Mouse (Mus musculus): ENCODE results near the gene 4921517D22Rik. TPM values are rescaled to one million over a fixed set of nuclear protein-coding genes. Genes with fewer than 3 reads are reported as not detected.

4921517D22Rik gene
- total RNA-seq, 2 experiments from 2014 or later, result not detected

DNA sequence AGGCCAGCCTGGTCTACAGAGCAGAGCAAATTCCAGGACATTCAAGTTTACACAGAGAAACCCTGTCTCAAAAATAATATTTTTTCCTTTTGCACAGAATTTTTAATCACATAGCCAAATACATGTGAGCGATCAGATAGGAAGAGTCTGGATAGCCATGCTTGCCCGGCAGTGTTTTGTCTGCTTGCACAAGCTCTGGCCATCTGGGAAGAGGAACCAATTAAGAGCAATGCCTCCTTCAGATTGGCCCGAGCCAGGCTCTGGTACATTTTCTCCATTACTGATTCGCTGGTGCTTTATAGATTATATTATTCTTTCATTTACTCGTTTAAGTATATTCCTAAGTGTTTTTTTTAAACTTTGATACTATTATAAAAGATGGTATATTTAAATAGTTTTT is 26.1 kb downstream of the 4921517D22Rik start:
- intact Hi-C loops (cut with DNase I), result no loop called here

GRCm38 (mm10) chr13:59663939-59664712 is 29.8 kb downstream of the 4921517D22Rik start:
- DNase-seq (ENCODE audit: low spot score in 2 of 2), result no peak
- intact Hi-C loops (cut with DNase I), result no loop called here

More for the DNA sequence above, 26.1 kb downstream of the 4921517D22Rik start:
- no peak for DNase-seq (ENCODE audit: low spot score in 2 of 2)

DNA sequence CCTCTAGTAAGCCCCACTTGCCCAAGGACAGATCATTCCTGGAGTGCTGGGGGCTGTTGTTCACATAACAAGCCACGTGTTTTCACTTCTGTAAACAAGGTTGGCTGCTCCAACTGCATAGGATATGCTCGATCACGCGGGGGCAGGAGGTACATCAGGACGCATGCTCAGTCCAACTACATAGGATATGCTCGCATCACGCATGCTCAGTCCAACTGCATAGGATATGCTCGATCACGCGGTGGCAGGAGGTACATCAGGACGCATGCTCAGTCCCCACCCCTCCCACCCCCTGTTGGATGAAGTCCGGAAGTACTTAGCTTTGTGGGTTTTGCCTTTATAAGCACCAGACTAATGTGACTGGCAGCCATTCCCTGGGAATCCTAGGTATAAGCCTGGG is 31.9 kb downstream of the 4921517D22Rik start:
- DNase-seq (ENCODE audit: low spot score in 2 of 2), result no peak
- intact Hi-C loops (cut with DNase I), result no loop called here

- intact Hi-C loops (cut with DNase I), result no loop called here
Observed at GRCm38 (mm10) chr13:59661387-59661786, 32.5 kb downstream of the 4921517D22Rik start.

DNA sequence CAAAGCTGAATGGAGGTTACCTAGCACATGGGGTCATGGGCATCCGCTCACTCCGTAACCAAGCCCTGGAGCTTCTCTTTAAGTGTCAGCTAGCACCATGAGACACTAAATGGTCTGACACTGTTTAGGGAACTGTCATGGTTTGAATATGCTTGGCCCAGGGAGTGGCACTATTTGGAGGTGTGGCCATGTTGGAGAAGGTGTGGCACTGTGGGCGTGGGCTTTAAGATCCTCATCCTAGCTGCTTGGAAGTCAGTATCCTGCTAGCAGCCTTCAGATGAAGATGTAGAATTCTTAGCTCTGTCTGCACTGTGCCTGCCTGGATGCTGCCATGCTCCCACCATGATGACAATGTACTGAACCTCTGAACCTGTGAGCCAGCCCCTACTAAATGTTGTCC is 33.5 kb downstream of the 4921517D22Rik start:
- intact Hi-C loops (cut with DNase I), result no loop called here
- no peak for DNase-seq (ENCODE audit: low spot score in 2 of 2)

More at GRCm38 (mm10) chr13:59661387-59661786, 32.5 kb downstream of the 4921517D22Rik start:
- DNase-seq (ENCODE audit: low spot score in 2 of 2), result no peak

DNA sequence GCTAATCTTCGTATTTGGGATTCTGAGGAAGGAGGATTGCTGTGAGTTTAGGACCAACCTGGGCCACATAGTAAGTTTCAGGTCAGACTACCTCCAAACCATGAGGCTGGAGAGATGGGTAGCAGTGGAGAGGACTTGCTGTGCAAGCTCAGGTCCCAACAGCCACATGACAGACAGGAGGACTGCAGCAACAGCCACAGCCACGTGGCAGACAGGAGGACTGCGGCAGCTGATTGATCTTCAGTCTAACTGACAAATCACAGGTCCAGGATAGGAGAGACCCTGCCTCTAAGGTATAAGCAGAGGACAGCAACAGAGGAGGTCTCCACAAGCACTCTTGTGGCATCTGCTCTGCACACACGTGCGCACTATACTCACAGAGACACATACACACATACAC is 36.1 kb downstream of the 4921517D22Rik start:
- intact Hi-C loops (cut with DNase I), result no loop called here
- no peak for DNase-seq (ENCODE audit: low spot score in 2 of 2)

GRCm38 (mm10) chr13:59656975-59657388 is 36.9 kb downstream of the 4921517D22Rik start:
- intact Hi-C loops (cut with DNase I), result no loop called here
- DNase-seq (ENCODE audit: low spot score in 2 of 2), result no peak

GRCm38 (mm10) chr13:59656316-59656832 is 37.5 kb downstream of the 4921517D22Rik start:
- no peak for DNase-seq (ENCODE audit: low spot score in 2 of 2)
- intact Hi-C loops (cut with DNase I), result no loop called here

DNA sequence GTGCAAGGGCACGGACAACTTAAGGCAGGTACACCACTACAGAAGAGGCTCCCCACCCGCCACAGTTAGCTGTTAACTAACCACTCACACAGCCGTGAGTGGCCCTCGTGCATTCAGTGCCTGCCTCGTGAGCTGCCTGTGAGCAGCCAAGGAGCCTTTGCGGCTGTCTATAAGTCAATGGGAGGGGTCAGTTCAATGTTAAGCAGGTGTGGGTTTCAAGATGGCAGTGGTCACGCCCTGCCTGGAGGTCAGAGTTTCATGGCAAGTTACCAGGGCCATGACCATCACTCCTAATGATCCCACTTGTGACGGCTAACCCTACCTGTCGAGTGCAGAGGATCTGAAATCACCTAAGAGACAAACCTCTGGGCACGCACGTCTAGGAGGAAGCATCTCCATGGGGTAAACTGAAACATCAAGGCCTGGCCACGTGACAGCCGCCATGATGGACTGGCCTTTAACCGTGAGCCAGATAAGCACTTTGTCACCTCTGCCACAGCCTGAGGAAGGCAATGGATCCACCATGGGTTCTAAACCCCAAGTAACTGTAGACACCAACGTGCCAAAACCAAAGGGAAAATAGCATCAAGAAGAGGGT is 38.1 kb downstream of the 4921517D22Rik start:
- intact Hi-C loops (cut with DNase I), result no loop called here
- DNase-seq (ENCODE audit: low spot score in 2 of 2), result no peak

DNA sequence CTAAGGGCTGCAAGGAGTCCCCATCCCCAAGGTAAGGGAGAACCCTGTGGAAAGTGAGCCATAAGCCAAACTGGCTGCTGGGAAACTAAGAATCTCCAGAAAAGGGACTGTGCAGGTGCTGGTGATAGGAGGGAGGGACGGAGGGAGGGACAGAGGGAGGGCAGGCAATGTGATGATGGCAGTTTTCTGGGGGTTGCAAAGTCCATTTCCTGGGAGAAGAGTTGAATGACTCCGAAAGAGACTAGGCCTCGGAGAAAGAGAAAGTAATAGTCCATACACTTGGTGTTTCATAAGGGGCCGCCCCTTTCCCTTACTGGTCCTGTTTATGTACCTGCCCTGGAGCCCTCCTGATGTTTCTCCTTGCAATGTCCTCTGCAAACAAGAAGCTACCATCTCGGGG is 39.4 kb downstream of the 4921517D22Rik start:
- intact Hi-C loops (cut with DNase I), result no loop called here
- no peak for DNase-seq (ENCODE audit: low spot score in 2 of 2)

GRCm38 (mm10) chr13:59653136-59653535 is 40.8 kb downstream of the 4921517D22Rik start:
- no peak for DNase-seq (ENCODE audit: low spot score in 2 of 2)

GRCm38 (mm10) chr13:59652651-59653050 is 41.3 kb downstream of the 4921517D22Rik start:
- intact Hi-C loops (cut with DNase I), result no loop called here
- DNase-seq (ENCODE audit: low spot score in 2 of 2), result no peak

More at GRCm38 (mm10) chr13:59653136-59653535, 40.8 kb downstream of the 4921517D22Rik start:
- intact Hi-C loops (cut with DNase I), result no loop called here

- no peak for DNase-seq (ENCODE audit: low spot score in 2 of 2)
- intact Hi-C loops (cut with DNase I), result no loop called here
Observed at GRCm38 (mm10) chr13:59649781-59650180, 44.1 kb downstream of the 4921517D22Rik start.

GRCm38 (mm10) chr13:59648598-59648997 is 45.3 kb downstream of the 4921517D22Rik start:
- DNase-seq (ENCODE audit: low spot score in 2 of 2), result no peak
- intact Hi-C loops (cut with DNase I), result no loop called here

DNA sequence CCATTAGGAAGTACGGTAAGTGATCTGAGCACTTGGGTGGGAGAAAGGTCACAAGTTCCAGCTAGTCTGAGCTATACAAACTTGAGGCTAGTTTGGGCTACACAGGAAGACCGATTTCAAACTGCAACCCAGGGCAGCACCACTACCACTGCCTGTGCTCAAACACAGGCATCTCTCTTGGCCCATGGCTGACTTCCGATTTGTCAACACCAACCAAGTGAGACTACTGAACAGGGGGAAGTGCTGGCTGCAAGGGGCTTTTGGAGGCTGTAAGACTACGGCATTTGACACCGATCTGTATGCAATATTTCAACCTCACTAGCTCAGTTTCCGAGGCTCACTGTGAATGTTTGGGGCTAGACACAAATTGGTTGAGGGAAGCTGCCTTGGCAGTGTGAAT is 46.4 kb downstream of the 4921517D22Rik start:
- intact Hi-C loops (cut with DNase I), result no loop called here
- no peak for DNase-seq (ENCODE audit: low spot score in 2 of 2)

- DNase-seq (ENCODE audit: low spot score in 2 of 2), result no peak
Observed at GRCm38 (mm10) chr13:59646674-59647244, 47.1 kb downstream of the 4921517D22Rik start.

GRCm38 (mm10) chr13:59645491-59645890 is 48.4 kb downstream of the 4921517D22Rik start:
- no peak for DNase-seq (ENCODE audit: low spot score in 2 of 2)

More at GRCm38 (mm10) chr13:59646674-59647244, 47.1 kb downstream of the 4921517D22Rik start:
- intact Hi-C loops (cut with DNase I), result no loop called here

DNA sequence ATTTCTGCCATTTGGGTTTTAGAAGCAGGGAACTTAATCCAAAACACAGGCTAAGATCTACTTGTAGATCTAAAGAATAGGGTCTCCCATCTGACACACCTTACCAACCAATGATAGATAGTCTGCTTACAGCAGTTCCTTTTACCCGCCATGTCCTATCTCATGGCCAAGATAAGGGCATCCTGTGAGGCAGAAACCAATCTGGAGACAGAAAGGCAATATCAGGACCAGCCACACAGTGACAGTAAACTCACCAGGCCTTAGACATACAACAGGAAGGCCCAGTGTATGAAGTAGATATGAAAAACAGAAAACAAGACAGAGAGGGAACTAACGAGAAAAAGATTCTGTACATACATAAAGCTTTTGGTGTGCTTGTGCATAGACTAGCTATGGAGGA is 51.1 kb downstream of the 4921517D22Rik start:
- intact Hi-C loops (cut with DNase I), result no loop called here
- no peak for DNase-seq (ENCODE audit: low spot score in 2 of 2)

More at GRCm38 (mm10) chr13:59645491-59645890, 48.4 kb downstream of the 4921517D22Rik start:
- intact Hi-C loops (cut with DNase I), result no loop called here

DNA sequence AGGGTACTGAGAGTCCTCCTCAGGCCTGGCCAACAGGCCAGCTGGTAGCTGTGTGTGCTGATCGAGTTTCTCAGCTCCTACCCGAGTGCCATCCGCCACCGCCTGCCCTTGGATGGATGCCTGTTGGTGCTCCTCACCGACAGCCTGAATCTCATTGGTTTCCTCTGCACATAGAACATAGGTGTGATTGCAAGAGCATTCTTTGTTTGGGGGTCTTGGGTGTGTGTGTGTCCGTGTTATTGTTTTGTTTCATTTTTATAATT is 53.8 kb downstream of the 4921517D22Rik start:
- DNase-seq (ENCODE audit: low spot score in 2 of 2), result no peak
- intact Hi-C loops (cut with DNase I), result no loop called here

GRCm38 (mm10) chr13:59639368-59640177 is 54.3 kb downstream of the 4921517D22Rik start:
- intact Hi-C loops (cut with DNase I), result loop anchor here (5.0 kb wide), 1 partner anchor 88 kb away; no protein-coding TSS in a partner anchor
- no peak for DNase-seq (ENCODE audit: low spot score in 2 of 2)
